Mouse (Mus musculus) lung, embryonic 16.5 days (tissue): ENCODE data around the gene Fcgr4. TPM values are rescaled to one million over a fixed set of nuclear protein-coding genes. Genes with fewer than 3 reads are reported as not detected.
"Not testable (repeated sequence)": the region's sequence is repeated elsewhere in the genome, so short reads cannot be mapped to it uniquely, and the experiment has no call there.

Source experiments
- ATAC-seq: fragments of 200-750 bp; cut with Nextera tagmentation; 2 replicates; pipeline ENCODE4 v1.8.0; 2017; ENCODE audit warnings: low read depth, mild to moderate bottlenecking, moderate library complexity
- H3K27ac ChIP-seq: fragments of 300-500 bp; sonication (generic); 2 replicates; pipeline ENCODE4 v1.5.1; 2014; ENCODE audit warnings: mild to moderate bottlenecking, control low read depth, low read length
- H3K27me3 ChIP-seq: fragments of 300-500 bp; sonication (generic); 2 replicates; pipeline ENCODE4 v1.6.1; 2014; ENCODE audit warnings: low read depth, low read length, mixed read lengths; ENCODE audit not compliant: control insufficient read depth, insufficient read depth
- H3K36me3 ChIP-seq: fragments of 300-500 bp; sonication (generic); 2 replicates; pipeline ENCODE4 v1.6.1; 2014; ENCODE audit warnings: low read length; ENCODE audit not compliant: control insufficient read depth, insufficient read depth
- H3K4me1 ChIP-seq: fragments of 300-500 bp; sonication (generic); replicated peaks from 2 replicates; pipeline ENCODE4 v1.6.1; 2014; ENCODE audit warnings: low read length, mixed read lengths; ENCODE audit not compliant: control insufficient read depth, insufficient read depth
- H3K4me2 ChIP-seq: fragments of 300-500 bp; sonication (generic); 2 replicates; pipeline ENCODE4 v1.6.1; 2014; ENCODE audit warnings: low read depth, low read length, control low read depth
- H3K4me3 ChIP-seq: fragments of 300-500 bp; sonication (generic); 2 replicates; pipeline ENCODE4 v1.5.1; 2014; ENCODE audit warnings: mild to moderate bottlenecking, low read length, control low read depth
- H3K9ac ChIP-seq: fragments of 300-500 bp; sonication (generic); 2 replicates; pipeline ENCODE4 v1.6.1; 2014; ENCODE audit warnings: low read length, control low read depth
- H3K9me3 ChIP-seq: fragments of 300-500 bp; sonication (generic); 2 replicates; pipeline ENCODE4 v1.6.1; 2016; ENCODE audit warnings: low read length; ENCODE audit not compliant: control insufficient read depth
- WGBS: fragments of 180-500 bp; shearing (Covaris S2); extraction: QIAGEN DNeasy Blood & Tissue Kit; methylation state at CpG from one replicate; pipeline ENCODE4 v1.1.7; 2014; 5-methylcytosine and 5-hydroxymethylcytosine counted together
- polyA plus RNA-seq: library from polyadenylated mRNA; unstranded; fragments of >200 nt; fragmentation: Nextera tagmentation; extraction: Ambion mirVana; gene quantifications from 2 replicates; pipeline ENCODE4 v1.2.1, GENCODE M21; 2015

Gene Fcgr4
- polyA plus RNA-seq, 1 experiment from 2014 or later, result 0.39 TPM

- 67% methylated on average over 5 of the region's 5 CpGs for WGBS
- Histone ChIP-seq H3K9me3 (no peaks in the 10 kb centered on the region), H3K4me3 (no peak overlapping the region), H3K27ac (no peak overlapping the region), H3K4me2 (no peak overlapping the region), H3K36me3 (no peaks in the 10 kb centered on the region), H3K9ac (no peak overlapping the region), H3K4me1 (peaks cover 13% of the 10 kb centered on the region), H3K27me3 (no peaks in the 10 kb centered on the region)
- ATAC-seq, result no peak
Measured at GRCm38 (mm10) chr1:171057253-171057652, 38.5 kb downstream of the Fcgr4 start.

- Histone ChIP-seq H3K9me3 (no peaks in the 10 kb centered on the region), H3K4me3 (no peak overlapping the region), H3K36me3 (no peaks in the 10 kb centered on the region), H3K4me1 (peaks cover 13% of the 10 kb centered on the region), H3K27ac (no peak overlapping the region), H3K9ac (no peak overlapping the region), H3K4me2 (no peak overlapping the region), H3K27me3 (peaks cover 3% of the 10 kb centered on the region; the same call in 1 of the 2 replicates)
- ATAC-seq, result no peak
- 53% methylated on average over 2 of the region's 2 CpGs for WGBS
Measured at GRCm38 (mm10) chr1:171059203-171059602, 40.5 kb downstream of the Fcgr4 start.

GRCm38 (mm10) chr1:171060392-171060791 lies 41.7 kb downstream of the Fcgr4 start:
- H3K4me2 ChIP-seq, result peak overlapping the region; percentile 38
- peaks cover 16% of the 10 kb centered on the region for H3K4me1 ChIP-seq
- no peaks in the 10 kb centered on the region for H3K9me3 ChIP-seq
- no peak overlapping the region for H3K9ac ChIP-seq
- 8% methylated on average over 10 of the region's 10 CpGs for WGBS
- peak; percentile 6; the same call in 1 of the 2 replicates for ATAC-seq
- H3K27me3 ChIP-seq, result peaks cover 10% of the 10 kb centered on the region
- H3K36me3 ChIP-seq, result no peaks in the 10 kb centered on the region
- H3K27ac ChIP-seq, result peak overlapping the region; percentile 56
- 0 out of 2 replicates have a peak overlapping the region, but pooled peaks have one; percentile 1 for H3K4me3 ChIP-seq

- WGBS, result 44% methylated on average over 3 of the region's 3 CpGs
- Histone ChIP-seq H3K27me3 (peaks cover 13% of the 10 kb centered on the region), H3K4me3 (no peak overlapping the region), H3K4me1 (peaks cover 16% of the 10 kb centered on the region), H3K4me2 (no peak overlapping the region), H3K9ac (no peak overlapping the region), H3K9me3 (no peaks in the 10 kb centered on the region), H3K27ac (no peak overlapping the region), H3K36me3 (no peaks in the 10 kb centered on the region)
- ATAC-seq, result no peak
Measured at GRCm38 (mm10) chr1:171061566-171061965, 42.8 kb downstream of the Fcgr4 start.

- WGBS, result 8% methylated on average over 36 of the region's 61 CpGs
- H3K27me3 ChIP-seq, result peaks cover 17% of the 10 kb centered on the region
- not testable (repeated sequence) for H3K27ac ChIP-seq, H3K9me3 ChIP-seq, H3K36me3 ChIP-seq
- H3K9ac ChIP-seq, result peak overlapping the region; percentile 7; the same call in 1 of the 2 replicates
- peaks cover 12% of the 10 kb centered on the region for H3K4me1 ChIP-seq
- ATAC-seq, result peak; percentile 76
- peak overlapping the region; percentile 43 for H3K4me3 ChIP-seq
- peak overlapping the region; percentile 51 for H3K4me2 ChIP-seq
Measured at GRCm38 (mm10) chr1:171063569-171064490, 45.1 kb downstream of the Fcgr4 start.

GRCm38 (mm10) chr1:171064491-171065242 lies 45.9 kb downstream of the Fcgr4 start, which contains the start of gene Fcgr3:
TSS of gene Fcgr3 (minus strand) at chr1:171064935.
- peak within 1 kb of the TSS; percentile 51 for H3K4me2 ChIP-seq
- peak within 1 kb of the TSS; percentile 43 for H3K4me3 ChIP-seq
- H3K27me3 ChIP-seq, result peaks cover 22% of the 10 kb centered on the region
- not testable (repeated sequence) for H3K9me3 ChIP-seq, H3K36me3 ChIP-seq, H3K27ac ChIP-seq
- ATAC-seq, result peak; percentile 69
- WGBS, result 2% methylated on average over 41 of the region's 75 CpGs
- H3K4me1 ChIP-seq, result peaks cover 12% of the 10 kb centered on the region
- H3K9ac ChIP-seq, result peak within 1 kb of the TSS; percentile 7; the same call in 1 of the 2 replicates

- Histone ChIP-seq H3K4me1 (peaks cover 11% of the 10 kb centered on the region), H3K27me3 (peaks cover 23% of the 10 kb centered on the region), H3K4me2 (peak overlapping the region; percentile 43), H3K4me3 (peak overlapping the region; percentile 37)
- peak; percentile 20 for ATAC-seq
- WGBS, result 0% methylated on average over 15 of the region's 35 CpGs
- not testable (repeated sequence) for H3K9ac ChIP-seq, H3K27ac ChIP-seq, H3K9me3 ChIP-seq, H3K36me3 ChIP-seq
Measured at GRCm38 (mm10) chr1:171065243-171065587, 46.5 kb downstream of the Fcgr4 start.

GRCm38 (mm10) chr1:171065768-171066167 lies 47.0 kb downstream of the Fcgr4 start:
- WGBS, result 5% methylated on average over 25 of the region's 45 CpGs
- H3K4me1 ChIP-seq, H3K9ac ChIP-seq, H3K27ac ChIP-seq, H3K9me3 ChIP-seq, H3K36me3 ChIP-seq: not testable (repeated sequence)
- H3K27me3 ChIP-seq, result peaks cover 23% of the 10 kb centered on the region
- H3K4me3 ChIP-seq, result peak overlapping the region; percentile 36
- peak; percentile 8; the same call in 1 of the 2 replicates for ATAC-seq
- peak overlapping the region; percentile 40 for H3K4me2 ChIP-seq

GRCm38 (mm10) chr1:171066583-171066982 lies 47.9 kb downstream of the Fcgr4 start:
- H3K9me3 ChIP-seq, H3K4me2 ChIP-seq, H3K36me3 ChIP-seq, H3K4me3 ChIP-seq, H3K4me1 ChIP-seq, H3K9ac ChIP-seq, H3K27ac ChIP-seq: not testable (repeated sequence)
- ATAC-seq, result peak; percentile 9
- WGBS, result 24% methylated on average over 2 of the region's 10 CpGs
- H3K27me3 ChIP-seq, result peaks cover 25% of the 10 kb centered on the region
